Mouse (Mus musculus) liver, adult 2 months (tissue): Measurements from ENCODE around the gene Zbtb8a.

Experiments used
- CTCF ChIP-seq: fragments of 200-500 bp; IDR thresholded peaks from 2 replicates; pipeline ENCODE4 v1.5.1; 2011; ENCODE audit warnings: low read depth, low read length, control low read depth
- POLR2A ChIP-seq: fragments of 200-500 bp; IDR thresholded peaks from 2 replicates; pipeline ENCODE4 v1.6.1; 2011; ENCODE audit warnings: low read length, control low read depth; ENCODE audit not compliant: insufficient read depth; ENCODE audit errors: extremely low read depth

GRCm38 (mm10) chr4:129410991-129411390 lies 33.1 kb upstream of the Zbtb8a start:
- TF ChIP-seq CTCF: no peak
- no peak for TF ChIP-seq POLR2A
